Mouse (Mus musculus) kidney, embryonic 15.5 days (tissue): ENCODE measurements around the gene 3110082I17Rik. TPM values are rescaled to one million over a fixed set of nuclear protein-coding genes. Genes with fewer than 3 reads are reported as not detected.
A peak's percentile ranks its signal among the peaks of the same experiment; 100 is the strongest.

Experiments
- ATAC-seq: fragments of 200-750 bp; cut with Nextera tagmentation; replicated peaks from 2 replicates; pipeline ENCODE4 v1.8.0; 2017; ENCODE audit warnings: moderate TSS enrichment; ENCODE audit not compliant: low FRiP score
- H3K27ac ChIP-seq: fragments of 300-500 bp; sonication (generic); 2 replicates; pipeline ENCODE4 v1.5.1; 2015; ENCODE audit warnings: mild to moderate bottlenecking, inconsistent platforms
- H3K27me3 ChIP-seq: fragments of 300-500 bp; sonication (generic); 2 replicates; pipeline ENCODE4 v1.6.1; 2015; ENCODE audit warnings: inconsistent platforms
- H3K36me3 ChIP-seq: fragments of 300-500 bp; sonication (generic); 2 replicates; pipeline ENCODE4 v1.6.1; 2015; ENCODE audit warnings: inconsistent platforms
- H3K4me1 ChIP-seq: fragments of 300-500 bp; sonication (generic); 2 replicates; pipeline ENCODE4 v1.6.1; 2015; ENCODE audit warnings: inconsistent platforms
- H3K4me2 ChIP-seq: fragments of 300-500 bp; sonication (generic); 2 replicates; pipeline ENCODE4 v1.6.1; 2015; ENCODE audit warnings: moderate library complexity, mild to moderate bottlenecking, inconsistent platforms
- H3K4me3 ChIP-seq: fragments of 300-500 bp; sonication (generic); replicated peaks from 2 replicates; pipeline ENCODE4 v1.5.1; 2015; ENCODE audit warnings: mild to moderate bottlenecking, inconsistent platforms
- H3K9ac ChIP-seq: fragments of 300-500 bp; sonication (generic); 2 replicates; pipeline ENCODE4 v1.6.1; 2015; ENCODE audit warnings: mild to moderate bottlenecking, inconsistent platforms
- H3K9me3 ChIP-seq: fragments of 300-500 bp; sonication (generic); replicated peaks from 2 replicates; pipeline ENCODE4 v1.6.1; 2016; ENCODE audit warnings: inconsistent platforms
- WGBS: fragments of 180-500 bp; shearing (Covaris S2); methylation state at CpG from one replicate; pipeline ENCODE4 v1.1.7; 2015; ENCODE audit warnings: mixed read lengths; 5-methylcytosine and 5-hydroxymethylcytosine counted together
- polyA plus RNA-seq: library from polyadenylated mRNA; unstranded; fragments of >200 nt; fragmentation: Nextera tagmentation; extraction: Ambion mirVana; gene quantifications from 2 replicates; pipeline ENCODE4 v1.2.1, GENCODE M21; 2015

3110082I17Rik gene
- polyA plus RNA-seq, 1 experiment from 2014 or later = 43.3 TPM

DNA sequence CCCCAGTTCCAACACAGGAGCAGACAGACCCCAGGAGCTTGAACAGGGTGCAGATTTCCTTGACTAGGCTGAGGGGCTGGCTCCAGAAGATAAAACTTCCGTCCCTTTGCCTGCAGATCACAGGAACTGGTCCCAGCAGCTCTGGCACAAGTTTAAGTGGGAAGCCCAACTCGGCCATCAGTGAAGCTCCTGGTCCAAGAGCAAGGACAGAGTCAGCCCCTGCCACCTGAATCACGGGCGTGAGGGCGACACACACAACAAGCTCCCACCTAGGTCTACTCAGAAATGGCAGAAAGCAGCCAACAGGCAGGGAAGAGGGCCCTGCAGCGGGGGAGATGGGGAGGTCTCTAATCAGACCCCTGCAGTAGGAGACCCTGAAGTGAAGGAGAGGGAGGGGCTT lies 90.0 kb downstream of the 3110082I17Rik start:
- H3K4me2 ChIP-seq = no peak overlapping the region

DNA sequence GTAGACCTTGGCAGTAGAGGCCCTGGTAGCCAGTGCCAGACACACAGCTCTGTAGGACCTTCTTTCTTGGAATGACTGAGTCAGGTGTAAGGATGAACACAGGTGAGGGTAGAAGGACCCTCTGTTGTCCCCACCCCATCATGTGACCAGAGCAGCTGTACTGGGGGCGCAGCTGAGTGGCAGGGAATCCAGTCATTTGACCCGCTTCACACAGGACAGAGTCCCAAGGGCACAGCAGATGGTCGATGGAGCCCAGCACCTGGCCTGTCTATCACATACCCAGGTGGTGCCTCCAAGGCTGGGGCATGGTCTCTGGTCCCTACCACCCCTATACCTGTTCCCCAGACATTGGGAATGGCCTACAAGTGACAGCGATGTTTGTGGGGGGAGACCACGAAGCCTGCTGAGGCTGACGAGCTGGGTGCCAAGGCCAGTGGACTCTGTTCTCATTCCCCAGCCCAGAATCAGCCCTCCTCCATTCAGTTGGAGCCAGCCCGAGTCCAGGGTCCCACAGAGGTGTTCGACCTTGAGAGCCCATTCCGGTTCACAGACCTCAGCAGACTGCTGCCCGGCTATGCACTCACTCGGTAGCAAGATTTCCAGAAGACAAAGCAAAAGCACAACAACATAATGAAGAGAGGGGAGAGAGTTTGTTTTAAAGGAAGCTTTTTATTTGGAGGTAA lies 91.5 kb downstream of the 3110082I17Rik start:
- Histone ChIP-seq H3K4me2 (no peak overlapping the region), H3K27ac (0 out of 2 replicates have a peak overlapping the region, but pooled peaks have one; percentile 18), H3K9ac (no peak overlapping the region), H3K9me3 (no peaks in the 10 kb centered on the region), H3K36me3 (no peaks in the 10 kb centered on the region), H3K4me3 (no peak overlapping the region), H3K27me3 (no peaks in the 10 kb centered on the region), H3K4me1 (peaks cover 61% of the 10 kb centered on the region)
- ATAC-seq = no peak
- 72% methylated on average over 11 of the region's 11 CpGs for WGBS

More for the DNA sequence above, 90.0 kb downstream of the 3110082I17Rik start:
- no peak overlapping the region for H3K4me3 ChIP-seq
- H3K36me3 ChIP-seq = no peaks in the 10 kb centered on the region
- 85% methylated on average over 6 of the region's 6 CpGs for WGBS
- no peak overlapping the region for H3K9ac ChIP-seq
- H3K4me1 ChIP-seq = peaks cover 59% of the 10 kb centered on the region
- no peak for ATAC-seq
- H3K9me3 ChIP-seq = no peaks in the 10 kb centered on the region
- no peak overlapping the region for H3K27ac ChIP-seq
- H3K27me3 ChIP-seq = no peaks in the 10 kb centered on the region

DNA sequence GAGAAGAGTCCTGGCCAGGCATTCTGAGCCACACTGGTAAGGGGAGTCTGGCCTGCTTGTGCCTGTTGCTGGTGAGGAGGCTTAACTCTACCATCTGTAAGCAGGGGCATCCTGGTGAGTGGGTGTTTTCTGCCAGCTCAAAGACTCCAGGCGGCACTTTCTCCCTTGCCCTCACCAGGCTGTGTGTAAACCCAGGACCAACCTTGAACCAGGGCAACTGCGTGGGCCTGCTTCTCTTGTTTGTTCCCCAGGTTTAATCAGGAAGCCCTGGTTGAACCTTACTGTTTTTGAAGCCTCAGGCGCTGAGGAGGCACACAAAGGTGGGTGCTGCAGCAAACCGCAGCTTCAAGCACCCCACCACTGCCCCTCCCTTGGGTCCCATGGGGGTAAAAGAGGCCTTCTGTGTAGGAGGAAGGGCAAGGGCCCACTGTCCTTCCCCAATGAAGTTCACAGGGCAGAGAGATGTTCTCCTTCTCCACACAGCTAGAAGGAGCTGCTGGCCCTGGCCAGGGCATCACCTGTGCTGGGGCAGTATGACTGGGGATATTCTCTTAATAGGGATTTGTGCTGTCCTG lies 92.4 kb downstream of the 3110082I17Rik start:
- Histone ChIP-seq H3K27ac (no peak overlapping the region), H3K4me1 (peaks cover 55% of the 10 kb centered on the region), H3K9me3 (no peaks in the 10 kb centered on the region), H3K4me3 (no peak overlapping the region), H3K4me2 (no peak overlapping the region), H3K9ac (no peak overlapping the region), H3K27me3 (no peaks in the 10 kb centered on the region), H3K36me3 (peaks cover 1% of the 10 kb centered on the region; the same call in 1 of the 2 replicates)
- no peak for ATAC-seq
- 86% methylated on average over 4 of the region's 4 CpGs for WGBS

DNA sequence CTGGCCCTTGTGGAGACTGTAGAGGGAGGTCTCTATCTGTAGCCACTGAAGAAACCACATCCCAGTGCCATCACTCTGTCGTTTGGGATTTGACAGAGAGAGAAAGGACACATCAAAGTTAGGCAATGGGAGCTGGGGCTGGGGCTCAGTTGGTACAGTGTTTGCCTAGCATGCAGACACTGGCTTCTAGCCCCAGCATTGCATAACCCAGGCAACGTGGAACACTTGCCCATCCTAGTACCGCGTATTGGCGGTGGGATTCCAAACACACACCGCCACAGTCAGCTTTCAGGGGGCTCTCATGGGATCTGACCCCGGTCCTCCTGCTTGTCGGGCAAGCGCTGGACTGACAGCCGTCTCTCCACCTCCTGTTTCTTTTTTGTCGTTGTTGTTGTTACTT lies 93.8 kb downstream of the 3110082I17Rik start:
- 84% methylated on average over 11 of the region's 11 CpGs for WGBS
- H3K9me3 ChIP-seq = no peaks in the 10 kb centered on the region
- H3K4me3 ChIP-seq = no peak overlapping the region
- no peaks in the 10 kb centered on the region for H3K27me3 ChIP-seq
- peaks cover 4% of the 10 kb centered on the region; the same call in 1 of the 2 replicates for H3K36me3 ChIP-seq
- H3K4me1 ChIP-seq = peaks cover 42% of the 10 kb centered on the region
- H3K27ac ChIP-seq = no peak overlapping the region
- ATAC-seq = no peak
- H3K9ac ChIP-seq = no peak overlapping the region
- no peak overlapping the region for H3K4me2 ChIP-seq

DNA sequence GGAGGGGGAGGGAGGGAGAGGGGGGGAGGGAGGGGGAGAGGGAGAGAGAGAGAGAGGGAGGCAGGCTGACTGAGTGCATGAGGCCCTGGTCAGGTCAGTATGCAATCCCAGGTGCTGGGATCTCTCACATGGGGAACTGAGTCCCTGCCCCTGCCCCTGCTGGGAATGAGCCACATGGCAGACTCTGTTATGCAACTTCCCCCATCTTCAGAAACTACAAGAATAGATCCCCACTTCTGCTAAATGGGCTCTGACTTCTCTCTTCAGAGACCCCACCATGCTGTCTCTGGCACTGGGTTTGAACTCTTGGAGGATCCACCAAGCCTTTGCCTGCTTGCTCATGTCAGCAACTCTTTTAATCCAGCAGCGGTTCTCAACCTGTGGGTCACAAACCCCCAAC lies 94.5 kb downstream of the 3110082I17Rik start:
- H3K9me3 ChIP-seq = no peaks in the 10 kb centered on the region
- no peak overlapping the region for H3K4me3 ChIP-seq
- peaks cover 35% of the 10 kb centered on the region for H3K4me1 ChIP-seq
- H3K4me2 ChIP-seq = no peak overlapping the region
- peaks cover 5% of the 10 kb centered on the region; the same call in 1 of the 2 replicates for H3K36me3 ChIP-seq
- no peak overlapping the region for H3K9ac ChIP-seq
- H3K27me3 ChIP-seq = no peaks in the 10 kb centered on the region
- ATAC-seq = no peak
- H3K27ac ChIP-seq = no peak overlapping the region
- 86% methylated on average over 1 of the region's 1 CpGs for WGBS

DNA sequence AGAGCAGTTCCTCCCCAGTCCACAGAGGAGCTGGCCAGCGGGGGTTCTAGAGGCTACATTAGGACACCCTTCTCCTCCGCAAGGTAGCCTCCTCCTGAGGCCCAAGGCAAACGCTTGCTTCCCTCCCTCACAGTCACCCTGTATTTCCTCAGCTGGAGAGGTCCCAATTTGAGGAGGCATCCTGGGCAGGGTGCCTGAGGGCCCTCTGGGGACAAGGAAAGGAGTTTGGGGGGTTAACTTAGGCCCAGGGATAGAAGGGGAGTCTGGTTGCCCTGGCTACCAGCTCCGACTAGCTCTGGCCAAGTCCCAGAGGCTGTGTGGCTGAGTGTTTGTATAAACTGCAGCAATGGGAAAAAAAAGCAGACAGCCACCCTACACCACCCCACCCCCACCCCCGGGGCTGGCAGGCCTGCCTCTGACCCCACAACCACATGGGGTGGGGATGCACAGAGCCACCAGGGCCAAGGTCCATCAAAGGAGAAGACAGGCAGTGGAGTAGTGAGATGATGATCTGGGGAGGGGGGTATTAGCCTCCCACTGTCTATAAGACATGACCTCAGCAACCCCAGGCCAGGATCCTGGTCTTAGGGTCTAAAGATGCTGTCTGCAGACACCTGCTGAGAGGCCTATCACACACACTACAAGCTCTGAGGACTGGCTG lies 95.3 kb downstream of the 3110082I17Rik start:
- H3K36me3 ChIP-seq = peaks cover 9% of the 10 kb centered on the region; the same call in 1 of the 2 replicates
- no peak overlapping the region for H3K9ac ChIP-seq
- H3K9me3 ChIP-seq = no peaks in the 10 kb centered on the region
- no peak overlapping the region for H3K4me3 ChIP-seq
- no peaks in the 10 kb centered on the region for H3K27me3 ChIP-seq
- peak overlapping the region; percentile 4; the same call in 1 of the 2 replicates for H3K4me2 ChIP-seq
- peak overlapping the region; percentile 59 for H3K27ac ChIP-seq
- ATAC-seq = peak; percentile 22; the same call in 1 of the 2 replicates
- WGBS = 30% methylated on average over 5 of the region's 5 CpGs
- H3K4me1 ChIP-seq = peaks cover 27% of the 10 kb centered on the region

DNA sequence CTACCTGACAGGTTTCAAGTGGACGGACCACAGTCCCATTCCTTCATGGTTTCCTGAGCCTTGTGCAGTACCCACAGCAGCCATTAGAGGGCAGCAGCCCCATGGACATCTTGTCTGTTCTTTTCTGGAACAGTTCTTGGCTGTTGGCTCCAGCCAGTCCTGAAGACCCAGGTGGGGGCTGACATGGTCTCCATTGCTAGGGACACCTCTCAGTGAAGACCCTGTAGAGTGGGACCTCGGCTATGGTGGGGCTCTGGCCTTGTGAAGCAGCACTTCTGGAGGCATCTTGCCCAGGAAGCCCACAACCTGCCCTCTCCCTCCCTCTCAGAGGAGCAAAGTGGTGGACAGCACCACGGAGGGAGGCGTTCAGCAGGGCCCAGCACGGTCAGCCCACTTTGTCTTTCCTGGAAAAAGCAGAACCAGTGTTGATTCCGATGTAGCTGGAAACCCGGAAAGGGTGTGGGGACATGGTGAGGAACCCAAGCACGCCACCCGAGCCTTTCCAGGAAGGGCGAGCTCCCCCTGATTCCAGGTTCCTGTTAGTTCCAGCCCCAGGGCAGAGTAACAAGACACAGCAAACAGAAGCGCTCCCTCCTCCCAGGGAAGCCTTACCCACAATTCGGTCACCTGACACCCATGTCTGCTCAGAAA lies 95.9 kb downstream of the 3110082I17Rik start:
- no peaks in the 10 kb centered on the region for H3K9me3 ChIP-seq
- H3K27me3 ChIP-seq = no peaks in the 10 kb centered on the region
- peaks cover 14% of the 10 kb centered on the region; the same call in 1 of the 2 replicates for H3K36me3 ChIP-seq
- ATAC-seq = peak; percentile 76
- peaks cover 21% of the 10 kb centered on the region for H3K4me1 ChIP-seq
- peak overlapping the region; percentile 59 for H3K27ac ChIP-seq
- H3K4me2 ChIP-seq = peak overlapping the region; percentile 4; the same call in 1 of the 2 replicates
- no peak overlapping the region for H3K4me3 ChIP-seq
- no peak overlapping the region for H3K9ac ChIP-seq
- 25% methylated on average over 12 of the region's 12 CpGs for WGBS

DNA sequence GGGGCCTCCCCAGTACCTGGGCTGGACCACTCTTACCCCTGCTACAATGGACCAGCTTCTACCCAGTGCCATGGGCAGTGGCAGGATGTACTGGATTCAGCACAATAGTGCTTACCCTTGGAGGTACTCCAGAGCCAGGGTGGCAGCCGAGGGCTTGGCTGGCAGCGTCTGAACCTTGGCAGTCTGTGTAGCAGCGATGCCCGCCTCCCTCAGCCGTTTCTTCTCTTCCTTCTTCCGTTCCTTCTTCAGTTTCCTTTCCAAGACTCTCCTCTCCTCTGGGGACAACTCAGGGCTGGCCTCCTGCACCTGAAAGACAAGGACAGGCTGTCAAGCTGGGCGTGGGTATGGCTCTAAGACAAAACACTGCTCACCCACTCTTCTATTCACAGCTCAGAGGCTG lies 96.5 kb downstream of the 3110082I17Rik start:
- no peak overlapping the region for H3K4me3 ChIP-seq
- no peaks in the 10 kb centered on the region for H3K9me3 ChIP-seq
- H3K9ac ChIP-seq = no peak overlapping the region
- no peaks in the 10 kb centered on the region for H3K27me3 ChIP-seq
- ATAC-seq = no peak
- no peak overlapping the region for H3K4me2 ChIP-seq
- H3K4me1 ChIP-seq = peaks cover 17% of the 10 kb centered on the region
- H3K27ac ChIP-seq = no peak overlapping the region
- WGBS = 72% methylated on average over 7 of the region's 7 CpGs
- H3K36me3 ChIP-seq = peaks cover 14% of the 10 kb centered on the region; the same call in 1 of the 2 replicates

DNA sequence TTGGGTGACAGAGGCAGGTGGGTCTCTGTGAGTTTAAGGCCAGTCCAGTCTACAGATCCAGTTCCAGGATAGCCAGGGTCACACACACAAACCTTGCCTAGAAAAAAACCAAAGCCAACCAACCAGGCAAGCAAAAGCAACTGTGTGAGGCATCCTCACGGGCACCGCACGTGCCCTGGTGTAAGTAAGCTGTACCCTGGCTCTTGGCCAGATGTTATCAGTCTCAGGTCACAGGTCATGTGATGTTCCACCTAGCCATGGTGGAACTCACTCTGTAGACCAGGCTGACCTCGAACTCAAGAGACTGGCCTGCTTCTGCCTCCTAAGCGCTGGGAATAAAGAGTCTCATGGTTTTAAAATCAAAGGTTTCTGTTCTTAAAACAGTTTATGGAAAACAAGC lies 101.1 kb downstream of the 3110082I17Rik start:
- Histone ChIP-seq H3K27me3 (no peaks in the 10 kb centered on the region), H3K27ac (no peak overlapping the region), H3K4me2 (no peak overlapping the region), H3K4me3 (no peak overlapping the region), H3K9ac (no peak overlapping the region), H3K9me3 (no peaks in the 10 kb centered on the region), H3K36me3 (peaks cover 14% of the 10 kb centered on the region; the same call in 1 of the 2 replicates), H3K4me1 (peaks cover 13% of the 10 kb centered on the region)
- ATAC-seq = no peak
- WGBS = 93% methylated on average over 5 of the region's 5 CpGs

GRCm38 (mm10) chr5:139358653-139359052 lies 101.7 kb downstream of the 3110082I17Rik start:
- 72% methylated on average over 2 of the region's 2 CpGs for WGBS
- H3K4me1 ChIP-seq = peaks cover 12% of the 10 kb centered on the region; the same call in 1 of the 2 replicates
- no peak overlapping the region for H3K4me2 ChIP-seq
- no peak overlapping the region for H3K27ac ChIP-seq
- H3K27me3 ChIP-seq = no peaks in the 10 kb centered on the region
- no peaks in the 10 kb centered on the region for H3K9me3 ChIP-seq
- H3K36me3 ChIP-seq = peaks cover 14% of the 10 kb centered on the region; the same call in 1 of the 2 replicates
- no peak for ATAC-seq
- H3K9ac ChIP-seq = no peak overlapping the region
- H3K4me3 ChIP-seq = no peak overlapping the region

DNA sequence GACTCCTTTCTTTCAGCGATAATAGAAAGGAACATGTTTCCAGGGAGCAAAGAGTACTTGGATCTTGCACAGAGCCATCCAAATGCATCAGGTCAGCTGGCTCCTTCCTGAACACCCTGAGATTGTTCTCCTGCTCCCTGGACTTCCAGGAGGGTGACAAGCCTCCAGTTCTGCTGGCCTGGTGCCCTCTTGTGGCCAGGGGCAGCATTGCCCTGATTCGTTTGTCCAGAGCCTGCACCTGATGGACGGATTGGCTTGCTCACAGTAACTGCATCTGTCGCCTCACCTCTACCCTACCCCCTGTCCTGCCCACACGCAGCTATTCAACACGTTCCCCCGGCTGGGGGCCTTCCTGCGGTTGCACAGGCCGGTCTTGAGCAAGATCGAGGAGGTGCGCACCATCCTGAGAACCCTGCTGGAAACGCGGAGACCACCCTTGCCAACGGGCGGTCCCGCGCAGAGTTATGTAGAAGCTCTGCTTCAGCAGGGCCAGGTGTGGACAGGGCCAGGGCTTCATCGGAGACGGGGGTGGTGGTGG lies 105.0 kb downstream of the 3110082I17Rik start:
- Histone ChIP-seq H3K4me2 (no peak overlapping the region), H3K36me3 (0 out of 2 replicates have a peak, but pooled peaks cover 5% of the 10 kb centered on the region), H3K27me3 (peaks cover 15% of the 10 kb centered on the region), H3K9me3 (no peaks in the 10 kb centered on the region), H3K4me3 (no peak overlapping the region), H3K4me1 (peaks cover 20% of the 10 kb centered on the region), H3K9ac (no peak overlapping the region), H3K27ac (no peak overlapping the region)
- ATAC-seq = 0 out of 2 replicates have a peak, but pooled peaks have one; percentile 13
- 36% methylated on average over 19 of the region's 19 CpGs for WGBS
